Mouse (Mus musculus) hindbrain, embryonic 11.5 days (tissue): ENCODE measurements around the gene Tysnd1. TPM values are rescaled to one million over a fixed set of nuclear protein-coding genes. Genes with fewer than 3 reads are reported as not detected.

Experiments
- ATAC-seq: fragments of 200-750 bp; cut with Nextera tagmentation; 2 replicates; pipeline ENCODE4 v1.8.0; 2017; ENCODE audit warnings: mild to moderate bottlenecking, moderate TSS enrichment, moderate library complexity; ENCODE audit not compliant: low FRiP score
- DNase-seq: peaks from one replicate; pipeline ENCODE4 v3.0.0-alpha.2; 2015; ENCODE audit warnings: low spot score
- H3K27ac ChIP-seq: fragments of 300-500 bp; sonication (generic); 2 replicates; pipeline ENCODE4 v1.5.1; 2014; ENCODE audit warnings: mild to moderate bottlenecking, low read depth, low read length
- H3K27me3 ChIP-seq: fragments of 300-500 bp; sonication (generic); 2 replicates; pipeline ENCODE4 v1.6.1; 2014; ENCODE audit warnings: mild to moderate bottlenecking, low read length, moderate library complexity, mixed read lengths; ENCODE audit not compliant: control insufficient read depth, insufficient read depth
- H3K36me3 ChIP-seq: fragments of 300-500 bp; sonication (generic); 2 replicates; pipeline ENCODE4 v1.6.1; 2014; ENCODE audit warnings: mild to moderate bottlenecking, low read length, moderate library complexity, mixed read lengths; ENCODE audit not compliant: control insufficient read depth, insufficient read depth
- H3K4me1 ChIP-seq: fragments of 300-500 bp; sonication (generic); replicated peaks from 2 replicates; pipeline ENCODE4 v1.6.1; 2014; ENCODE audit warnings: low read length, mixed read lengths; ENCODE audit not compliant: control insufficient read depth, insufficient read depth
- H3K4me2 ChIP-seq: fragments of 300-500 bp; sonication (generic); replicated peaks from 2 replicates; pipeline ENCODE4 v1.6.1; 2014; ENCODE audit warnings: mild to moderate bottlenecking, low read depth, low read length
- H3K4me3 ChIP-seq: fragments of 300-500 bp; sonication (generic); 2 replicates; pipeline ENCODE4 v1.5.1; 2014; ENCODE audit warnings: low read depth, low read length
- H3K9ac ChIP-seq: fragments of 300-500 bp; sonication (generic); 2 replicates; pipeline ENCODE4 v1.6.1; 2014; ENCODE audit warnings: low read depth, low read length
- H3K9me3 ChIP-seq: fragments of 300-500 bp; sonication (generic); 2 replicates; pipeline ENCODE4 v1.6.1; 2016; ENCODE audit warnings: low read length; ENCODE audit not compliant: control insufficient read depth
- WGBS: fragments of 180-500 bp; shearing (Covaris S2); extraction: QIAGEN DNeasy Blood & Tissue Kit; methylation state at CpG from one replicate; pipeline ENCODE4 v1.1.7; 2014; 5-methylcytosine and 5-hydroxymethylcytosine counted together
- polyA plus RNA-seq: library from polyadenylated mRNA; unstranded; fragments of >200 nt; fragmentation: Nextera tagmentation; extraction: Ambion mirVana; gene quantifications from 2 replicates; pipeline ENCODE4 v1.2.1, GENCODE M21; 2014

Tysnd1 gene
- polyA plus RNA-seq, 1 experiment from 2014 or later: 30.7 TPM

DNA sequence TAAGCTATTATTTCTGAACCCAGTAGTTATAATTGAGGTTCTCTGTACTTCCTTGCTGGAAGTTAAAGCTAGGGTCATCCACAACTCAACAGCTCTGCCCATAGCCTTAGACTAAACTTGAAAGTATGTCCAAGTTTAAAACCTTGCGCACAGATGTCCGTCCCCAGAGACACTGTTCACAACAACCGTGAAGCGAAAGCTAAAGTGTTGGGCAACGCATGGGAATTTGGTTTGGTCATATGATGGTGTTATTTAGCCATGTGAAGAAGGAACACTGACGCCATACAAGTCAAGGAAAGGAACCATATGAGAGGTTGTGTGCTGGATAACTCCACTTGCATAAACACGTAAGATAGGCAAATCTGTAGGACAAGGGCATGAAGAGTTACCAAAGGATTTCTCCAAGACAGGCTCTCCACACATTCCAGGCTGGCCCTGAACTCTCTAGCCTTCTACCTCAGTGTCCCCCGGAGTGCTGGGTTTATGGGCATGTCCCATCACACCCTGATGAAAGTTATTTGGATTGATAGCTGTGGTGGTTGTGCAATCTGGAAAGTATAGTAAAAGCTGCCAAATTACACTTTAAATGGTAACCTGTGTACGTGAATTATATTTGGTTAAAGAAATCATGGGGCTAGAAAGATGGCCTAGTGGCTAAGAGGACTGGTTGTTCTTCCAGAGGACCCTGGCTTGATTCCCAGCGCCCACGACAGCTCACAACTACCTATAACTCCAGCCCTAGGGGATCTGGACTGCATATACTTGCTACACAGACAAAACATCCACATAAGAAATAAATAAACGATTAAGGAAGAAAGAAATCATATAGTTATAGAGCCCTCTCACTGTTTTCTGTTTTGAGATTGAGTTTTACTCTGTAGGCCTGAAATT, 22.3 kb downstream of the Tysnd1 start:
- DNase-seq: no peak
- no peaks in the 10 kb centered on the region for H3K4me1 ChIP-seq
- 89% methylated on average over 12 of the region's 12 CpGs for WGBS
- H3K27ac ChIP-seq: no peak overlapping the region
- H3K27me3 ChIP-seq: peaks cover 4% of the 10 kb centered on the region
- H3K9ac ChIP-seq: no peak overlapping the region
- no peaks in the 10 kb centered on the region for H3K36me3 ChIP-seq
- no peaks in the 10 kb centered on the region for H3K9me3 ChIP-seq
- no peak overlapping the region for H3K4me2 ChIP-seq
- no peak overlapping the region for H3K4me3 ChIP-seq
- ATAC-seq: no peak

DNA sequence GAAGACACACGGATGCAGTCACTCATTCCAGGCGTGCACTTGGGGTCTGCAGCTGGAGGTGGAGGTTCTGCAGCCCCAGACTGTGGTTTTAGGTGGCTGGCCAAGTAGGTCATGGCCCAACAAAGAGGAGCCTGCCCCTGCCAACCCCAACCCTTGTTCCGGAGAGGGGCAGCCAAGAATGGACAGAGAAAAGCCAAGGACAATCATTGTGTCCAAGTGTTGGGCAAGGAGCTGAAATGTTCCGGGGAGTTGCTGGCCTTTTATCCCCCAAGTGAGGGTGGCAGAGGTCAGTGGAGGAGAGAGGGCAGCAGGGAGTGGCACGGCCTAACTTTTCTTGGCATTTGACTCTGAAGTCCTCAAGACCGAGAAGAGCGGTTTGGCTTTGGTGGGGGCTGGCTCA, 25.0 kb downstream of the Tysnd1 start:
- Histone ChIP-seq H3K9me3 (no peaks in the 10 kb centered on the region), H3K36me3 (no peaks in the 10 kb centered on the region), H3K4me2 (no peak overlapping the region), H3K4me3 (no peak overlapping the region), H3K9ac (no peak overlapping the region), H3K27me3 (peaks cover 4% of the 10 kb centered on the region), H3K27ac (no peak overlapping the region), H3K4me1 (no peaks in the 10 kb centered on the region)
- DNase-seq (no peak), ATAC-seq (no peak)
- whole genome bisulfite sequencing: 89% methylated on average over 7 of the region's 7 CpGs

DNA sequence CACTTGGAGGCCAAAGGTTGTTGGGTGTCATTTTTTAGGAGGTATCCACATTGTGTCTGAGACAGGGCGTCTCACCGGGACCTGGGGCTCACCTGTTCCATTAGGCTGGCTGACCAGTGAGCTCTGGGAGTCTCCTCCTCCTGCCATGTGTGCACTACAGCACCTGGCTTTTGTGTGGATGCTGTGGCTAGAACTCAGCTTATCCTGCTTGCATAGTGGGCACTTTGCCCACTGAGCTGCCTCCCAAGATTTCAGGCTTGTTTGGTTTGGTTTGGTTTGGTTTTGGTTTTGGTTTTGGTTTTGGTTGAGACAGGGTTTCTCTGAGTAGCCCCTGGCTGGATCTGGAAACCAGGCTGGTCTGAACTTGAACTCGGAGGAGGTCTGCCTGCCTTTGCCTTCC, 26.9 kb downstream of the Tysnd1 start:
- no peak for ATAC-seq

DNA sequence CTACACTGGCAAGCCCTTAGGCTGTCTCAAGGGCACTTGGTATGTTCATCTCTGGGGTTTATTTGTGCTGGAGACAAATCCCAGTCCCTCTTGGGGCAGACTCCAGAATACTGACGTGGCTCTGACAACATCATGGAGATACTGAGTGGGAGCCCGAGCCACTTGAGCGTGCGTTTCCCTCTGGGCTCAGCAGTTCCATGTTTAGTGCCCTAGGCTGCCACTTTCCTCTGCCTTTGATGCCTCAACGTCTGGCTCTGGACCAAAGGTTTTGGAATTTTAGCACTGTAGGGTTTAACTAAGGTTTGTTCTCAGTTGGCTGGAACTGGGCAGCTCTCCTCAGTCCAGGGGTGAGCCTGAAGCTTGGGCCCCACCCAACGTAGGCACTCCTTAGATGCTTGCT, 28.0 kb downstream of the Tysnd1 start:
- Histone ChIP-seq H3K4me1 (no peaks in the 10 kb centered on the region), H3K27ac (no peak overlapping the region), H3K27me3 (no peaks in the 10 kb centered on the region), H3K9me3 (no peaks in the 10 kb centered on the region), H3K4me3 (no peak overlapping the region), H3K36me3 (no peaks in the 10 kb centered on the region), H3K4me2 (no peak overlapping the region), H3K9ac (no peak overlapping the region)
- WGBS: 76% methylated on average over 6 of the region's 6 CpGs
- no peak for ATAC-seq
- no peak for DNase-seq

More for the DNA sequence above, 26.9 kb downstream of the Tysnd1 start:
- no peak overlapping the region for H3K27ac ChIP-seq
- no peak overlapping the region for H3K9ac ChIP-seq
- no peak overlapping the region for H3K4me3 ChIP-seq
- 79% methylated on average over 3 of the region's 3 CpGs for WGBS
- no peak overlapping the region for H3K4me2 ChIP-seq
- no peaks in the 10 kb centered on the region for H3K4me1 ChIP-seq
- no peaks in the 10 kb centered on the region for H3K27me3 ChIP-seq
- no peak for DNase-seq
- H3K36me3 ChIP-seq: no peaks in the 10 kb centered on the region
- H3K9me3 ChIP-seq: no peaks in the 10 kb centered on the region

DNA sequence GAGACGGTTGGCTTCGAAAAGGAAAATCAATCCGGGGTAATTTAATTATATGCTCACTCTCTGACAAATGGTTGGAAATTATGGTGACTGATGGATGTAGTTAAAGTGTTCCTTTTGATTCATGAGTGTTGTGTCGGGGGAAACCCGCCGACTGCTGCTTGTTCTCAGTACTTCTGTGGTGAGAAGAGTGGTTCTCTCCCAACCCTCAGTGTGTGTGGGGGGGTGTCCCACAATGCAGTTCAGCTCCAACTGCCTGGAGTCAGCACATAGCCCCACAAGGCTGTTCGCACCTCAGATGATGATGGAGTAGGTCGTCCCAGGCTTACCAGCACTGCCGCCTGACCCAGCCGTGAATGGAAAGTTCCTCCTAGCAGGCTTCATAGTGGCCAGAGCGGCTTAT, 33.9 kb downstream of the Tysnd1 start:
- Histone ChIP-seq H3K27ac (no peak overlapping the region), H3K9me3 (no peaks in the 10 kb centered on the region), H3K4me3 (no peak overlapping the region), H3K36me3 (no peaks in the 10 kb centered on the region), H3K9ac (no peak overlapping the region), H3K27me3 (no peaks in the 10 kb centered on the region), H3K4me1 (no peaks in the 10 kb centered on the region), H3K4me2 (no peak overlapping the region)
- no peak for DNase-seq
- WGBS: 77% methylated on average over 11 of the region's 11 CpGs
- no peak for ATAC-seq

DNA sequence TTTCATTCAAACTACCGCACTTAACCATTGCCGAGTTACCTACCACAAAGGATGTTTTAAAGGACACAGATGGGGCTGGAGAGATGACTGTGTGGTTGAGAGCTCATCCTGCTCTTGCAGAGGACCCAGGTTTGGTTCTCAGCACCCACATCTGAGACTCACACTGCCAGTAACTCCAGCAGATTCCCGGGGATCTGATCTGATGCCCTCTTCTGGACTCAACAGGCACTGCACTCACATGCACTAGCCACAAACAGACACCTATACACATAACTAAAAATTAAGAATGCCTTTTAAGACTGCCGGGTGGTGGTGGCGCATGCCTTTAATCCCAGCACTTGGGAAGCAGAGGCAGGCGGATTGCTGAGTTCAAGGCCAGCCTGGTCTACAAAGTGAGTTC, 34.9 kb downstream of the Tysnd1 start:
- ATAC-seq (no peak), DNase-seq (no peak)
- Histone ChIP-seq H3K4me2 (no peak overlapping the region), H3K27ac (no peak overlapping the region), H3K36me3 (no peaks in the 10 kb centered on the region), H3K9ac (no peak overlapping the region), H3K27me3 (no peaks in the 10 kb centered on the region), H3K9me3 (no peaks in the 10 kb centered on the region), H3K4me3 (no peak overlapping the region), H3K4me1 (no peaks in the 10 kb centered on the region)
- 97% methylated on average over 6 of the region's 6 CpGs for WGBS

DNA sequence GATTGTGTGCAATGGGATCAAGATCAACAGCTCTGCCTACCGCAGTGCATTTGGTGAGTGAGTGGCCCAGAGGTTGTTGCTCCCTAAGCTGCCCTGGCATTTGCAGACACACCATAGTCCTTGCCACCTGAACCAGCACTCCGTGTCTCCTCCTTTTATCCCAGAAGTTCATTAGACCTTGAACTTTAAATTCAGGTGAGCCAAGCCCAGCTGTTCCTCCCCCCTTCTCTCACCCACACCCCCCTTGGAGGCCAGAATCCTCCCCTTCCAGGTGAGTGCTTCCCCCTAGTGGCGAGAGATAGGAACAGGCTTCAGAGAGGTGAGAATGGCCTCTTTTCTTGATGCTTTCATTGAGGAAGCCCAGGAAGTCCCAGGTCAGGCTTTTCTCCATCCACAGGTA, 39.1 kb downstream of the Tysnd1 start:
- 36% methylated on average over 3 of the region's 3 CpGs for WGBS
- Histone ChIP-seq H3K9ac (no peak overlapping the region), H3K4me3 (no peak overlapping the region), H3K27me3 (no peaks in the 10 kb centered on the region), H3K4me1 (no peaks in the 10 kb centered on the region), H3K36me3 (no peaks in the 10 kb centered on the region; the same call in 1 of the 2 replicates), H3K4me2 (no peak overlapping the region), H3K9me3 (no peaks in the 10 kb centered on the region), H3K27ac (no peak overlapping the region)
- DNase-seq: peak; percentile 54
- ATAC-seq: no peak

DNA sequence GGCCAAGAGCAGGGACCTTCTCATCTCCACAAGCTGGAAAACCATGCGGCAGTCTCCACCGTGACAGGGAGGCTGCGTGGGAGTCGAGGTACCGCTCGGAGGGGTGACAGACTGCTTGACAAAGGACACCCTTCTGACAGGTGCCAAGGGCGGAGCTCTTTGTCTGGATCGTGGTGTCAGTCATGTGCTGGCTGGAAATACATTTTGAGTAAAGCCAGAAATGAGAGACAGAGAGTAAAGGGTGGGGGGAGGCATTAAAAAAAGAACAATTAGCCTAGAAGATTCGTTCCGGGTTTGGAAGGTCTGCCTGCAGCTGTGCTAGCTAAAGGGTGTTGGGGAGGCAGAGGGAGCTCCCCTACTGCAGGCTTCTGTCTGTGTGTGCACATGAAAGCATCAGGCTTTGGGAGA, 41.4 kb downstream of the Tysnd1 start:
- Histone ChIP-seq H3K4me3 (no peak overlapping the region), H3K4me2 (no peak overlapping the region), H3K4me1 (no peaks in the 10 kb centered on the region), H3K27ac (no peak overlapping the region), H3K27me3 (no peaks in the 10 kb centered on the region), H3K9me3 (no peaks in the 10 kb centered on the region), H3K9ac (no peak overlapping the region), H3K36me3 (peaks cover 7% of the 10 kb centered on the region)
- no peak for ATAC-seq
- WGBS: 87% methylated on average over 10 of the region's 10 CpGs
- no peak for DNase-seq

DNA sequence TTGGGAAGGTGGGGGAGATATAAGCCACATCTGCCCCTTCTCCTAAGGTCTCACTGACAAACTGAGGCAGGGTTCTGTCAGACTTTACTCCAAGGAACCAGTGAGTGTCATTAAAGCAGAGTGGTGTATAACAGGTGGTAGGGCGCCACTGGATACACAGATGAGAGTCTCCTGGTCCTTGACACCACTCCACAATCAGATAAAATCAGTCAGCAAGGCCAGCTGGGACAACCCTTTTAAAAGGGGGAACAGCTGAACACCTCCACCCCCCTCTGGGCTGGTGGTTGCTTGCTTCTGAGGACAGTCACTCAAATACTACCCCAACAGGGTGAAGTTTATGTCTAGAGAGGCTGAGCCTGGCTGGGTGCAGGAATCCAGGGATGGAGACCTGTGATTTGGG, 42.2 kb downstream of the Tysnd1 start:
- H3K9me3 ChIP-seq: no peaks in the 10 kb centered on the region
- no peak overlapping the region for H3K4me3 ChIP-seq
- no peaks in the 10 kb centered on the region for H3K4me1 ChIP-seq
- no peak for ATAC-seq
- 88% methylated on average over 1 of the region's 1 CpGs for WGBS
- no peak overlapping the region for H3K4me2 ChIP-seq
- no peak overlapping the region for H3K9ac ChIP-seq
- H3K36me3 ChIP-seq: peaks cover 9% of the 10 kb centered on the region
- H3K27me3 ChIP-seq: no peaks in the 10 kb centered on the region
- DNase-seq: no peak
- H3K27ac ChIP-seq: no peak overlapping the region
